Mouse (Mus musculus) spleen, adult 2 months (tissue): ENCODE data around the gene Tdrd7. TPM values are rescaled to one million over a fixed set of nuclear protein-coding genes. Genes with fewer than 3 reads are reported as not detected.

Source experiments
- DNase-seq, 2 experiments: peaks; one replicate each; pipeline versions ENCODE4 v3.0.0 to v3.0.0-alpha.2; 2012 to 2021; ENCODE audit warnings: low spot score in 2 of 2, low read depth in 1 of 2
- H3K27ac ChIP-seq: fragments of 200-500 bp; 2 replicates; pipeline ENCODE4 v1.5.1; 2012; ENCODE audit warnings: low read length, inconsistent platforms; ENCODE audit not compliant: insufficient read depth
- H3K27me3 ChIP-seq: fragments of 200-500 bp; 2 replicates; pipeline ENCODE4 v1.6.1; 2012; ENCODE audit warnings: mild to moderate bottlenecking, moderate library complexity, low read length, inconsistent platforms; ENCODE audit not compliant: control insufficient read depth, insufficient read depth
- H3K36me3 ChIP-seq: fragments of 200-500 bp; 2 replicates; pipeline ENCODE4 v1.6.1; 2012; ENCODE audit warnings: mild to moderate bottlenecking, low read length, inconsistent platforms; ENCODE audit not compliant: control insufficient read depth, insufficient read depth
- H3K4me1 ChIP-seq: fragments of 200-500 bp; 2 replicates; pipeline ENCODE4 v1.6.1; 2011; ENCODE audit warnings: inconsistent platforms; ENCODE audit not compliant: control insufficient read depth, insufficient read depth, insufficient read length
- H3K4me3 ChIP-seq: fragments of 200-500 bp; 2 replicates; pipeline ENCODE4 v1.5.1; 2011; ENCODE audit warnings: mild to moderate bottlenecking, inconsistent platforms; ENCODE audit not compliant: insufficient read depth, insufficient read length; ENCODE audit errors: extremely low read depth
- CTCF ChIP-seq: fragments of 200-500 bp; IDR thresholded peaks from 2 replicates; pipeline ENCODE4 v1.5.1; 2011; ENCODE audit warnings: mild to moderate bottlenecking, inconsistent platforms; ENCODE audit not compliant: insufficient read depth, insufficient read length, insufficient replicate concordance; ENCODE audit errors: extremely low read depth
- POLR2A ChIP-seq: fragments of 200-500 bp; IDR thresholded peaks from 2 replicates; pipeline ENCODE4 v1.6.1; 2011; ENCODE audit warnings: low read depth, low read length, inconsistent platforms
- WGBS: fragments of 180-500 bp; shearing (Covaris S2); methylation state at CpG from one replicate; pipeline ENCODE4 v1.1.7; 2018; 5-methylcytosine and 5-hydroxymethylcytosine counted together
- polyA plus RNA-seq: library from polyadenylated mRNA; depleted of rRNA; stranded (reverse); fragments of >200 nt; gene quantifications from 2 replicates; pipeline ENCODE4 v1.2.3, GENCODE M21; 2012

Gene Tdrd7
- polyA plus RNA-seq, 1 experiment = 5.2 TPM

DNA sequence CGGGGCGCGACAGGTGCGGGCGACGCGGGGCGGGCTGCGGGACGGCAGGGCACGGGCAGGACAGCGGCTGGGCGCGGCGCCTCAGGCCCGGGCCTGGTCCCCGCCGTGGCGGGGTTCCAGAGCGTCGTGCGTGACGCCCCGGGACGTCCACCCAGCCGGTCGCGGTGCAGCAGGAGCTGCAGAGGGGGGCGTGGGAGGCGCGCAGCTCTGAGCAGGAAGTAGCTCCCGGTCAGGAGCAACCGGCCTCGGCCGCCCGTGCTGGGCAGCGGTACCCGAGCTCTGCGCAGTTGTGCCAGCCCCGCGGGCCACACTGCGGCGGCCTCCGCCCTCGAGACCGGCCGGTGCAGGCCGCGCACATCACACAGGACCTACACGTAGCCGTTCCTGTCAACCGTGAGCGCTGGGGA lies 7.3 kb downstream of the Tdrd7 start:
- peak in 1 of 2 experiments; percentile 39 for DNase-seq
- Histone ChIP-seq H3K27ac (0 out of 2 replicates have a peak overlapping the region, but pooled peaks have one; percentile 13), H3K27me3 (0 out of 2 replicates have a peak, but pooled peaks cover 2% of the 10 kb centered on the region), H3K4me1 (no peaks in the 10 kb centered on the region), H3K4me3 (peak overlapping the region; percentile 66), H3K36me3 (no peaks in the 10 kb centered on the region)
- 1% methylated on average over 46 of the region's 53 CpGs for WGBS
- TF ChIP-seq CTCF = no peak
- TF ChIP-seq POLR2A = no peak

DNA sequence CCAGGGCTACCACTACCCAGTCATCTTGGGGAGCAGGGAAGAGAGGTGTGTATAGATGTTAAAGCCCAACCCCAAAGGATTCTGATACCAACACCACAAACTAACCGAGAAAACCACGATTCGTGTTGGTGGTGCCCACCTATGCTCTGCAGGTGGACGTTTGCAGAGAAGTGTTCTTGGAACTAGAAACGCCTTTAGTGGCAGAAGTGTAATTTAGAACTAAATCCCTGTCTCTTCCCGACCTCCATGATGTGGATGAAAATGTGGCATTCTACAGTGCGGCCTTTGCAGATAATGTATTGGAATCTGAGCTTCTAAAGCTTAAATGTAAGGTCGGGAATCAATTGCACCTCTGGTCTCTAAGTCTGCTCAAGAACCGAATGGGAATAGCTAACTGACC lies 7.8 kb downstream of the Tdrd7 start:
- no peak overlapping the region for H3K27ac ChIP-seq
- 39% methylated on average over 9 of the region's 9 CpGs for WGBS
- H3K36me3 ChIP-seq = no peaks in the 10 kb centered on the region
- 0 out of 2 replicates have a peak, but pooled peaks cover 2% of the 10 kb centered on the region for H3K27me3 ChIP-seq
- no peak for DNase-seq
- TF ChIP-seq POLR2A (no peak), CTCF (no peak)
- H3K4me3 ChIP-seq = peak overlapping the region; percentile 66
- no peaks in the 10 kb centered on the region for H3K4me1 ChIP-seq

DNA sequence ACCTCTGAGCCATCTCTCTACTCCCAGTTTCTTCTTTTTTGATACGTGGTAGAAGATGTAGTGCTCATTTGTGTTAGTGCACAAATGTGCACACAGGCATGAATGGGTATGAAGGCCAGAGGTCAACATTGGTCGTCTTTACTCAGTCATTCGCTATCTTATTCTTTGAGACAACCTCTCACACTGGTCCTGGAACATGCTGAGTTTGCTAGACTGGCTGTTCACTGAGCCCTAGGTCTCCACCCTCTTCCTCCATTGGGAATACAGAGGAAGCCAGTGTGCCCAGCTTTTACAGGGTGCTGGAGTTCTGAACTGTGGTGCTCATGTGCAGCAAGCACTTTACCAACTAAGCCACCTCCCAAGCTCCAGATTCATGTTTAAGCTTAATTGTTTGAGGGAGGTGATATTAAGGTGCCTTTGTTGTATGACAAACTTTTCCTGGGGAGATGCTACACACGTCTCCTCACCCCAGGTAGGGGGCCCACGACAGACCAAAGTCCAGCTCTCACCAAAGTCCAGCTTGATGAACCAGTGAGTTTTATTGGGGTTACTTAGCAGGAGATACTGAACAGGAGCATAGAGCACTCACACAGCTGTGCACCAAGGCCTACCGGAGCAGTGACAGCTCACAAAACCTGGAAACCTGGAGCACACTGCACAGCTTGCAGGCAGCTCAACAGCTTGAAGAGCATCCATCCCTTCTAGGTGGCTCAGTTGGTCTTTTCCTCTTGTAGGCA lies 12.0 kb downstream of the Tdrd7 start:
- Histone ChIP-seq H3K27me3 (no peaks in the 10 kb centered on the region), H3K4me3 (no peak overlapping the region), H3K27ac (no peak overlapping the region), H3K36me3 (no peaks in the 10 kb centered on the region), H3K4me1 (no peaks in the 10 kb centered on the region)
- no peak for DNase-seq
- TF ChIP-seq POLR2A = no peak
- TF ChIP-seq CTCF = no peak
- 84% methylated on average over 6 of the region's 6 CpGs for WGBS

DNA sequence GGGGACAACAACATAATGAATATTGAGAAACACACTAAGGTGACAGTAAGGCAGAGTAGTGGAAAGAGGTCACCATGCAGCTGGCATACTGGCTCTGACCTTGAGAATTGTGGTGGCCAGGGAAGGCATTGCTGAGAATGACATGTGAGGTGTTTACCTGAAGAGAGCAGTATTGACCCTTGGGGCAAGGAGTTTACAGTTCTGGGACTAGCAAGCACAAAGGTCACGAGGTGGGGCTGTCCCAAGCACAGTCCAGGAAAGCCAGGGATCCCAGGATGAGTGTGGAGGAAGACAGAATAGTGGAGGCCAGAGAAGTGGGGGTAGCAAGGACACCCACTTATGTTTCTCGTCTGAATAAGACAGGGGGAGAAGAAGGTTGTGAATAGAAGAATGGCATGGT lies 14.8 kb downstream of the Tdrd7 start:
- DNase-seq = no peak
- no peaks in the 10 kb centered on the region for H3K4me1 ChIP-seq
- TF ChIP-seq CTCF (no peak), POLR2A (no peak)
- H3K36me3 ChIP-seq = no peaks in the 10 kb centered on the region
- H3K27me3 ChIP-seq = no peaks in the 10 kb centered on the region
- H3K4me3 ChIP-seq = no peak overlapping the region
- 76% methylated on average over 2 of the region's 2 CpGs for WGBS
- H3K27ac ChIP-seq = no peak overlapping the region

DNA sequence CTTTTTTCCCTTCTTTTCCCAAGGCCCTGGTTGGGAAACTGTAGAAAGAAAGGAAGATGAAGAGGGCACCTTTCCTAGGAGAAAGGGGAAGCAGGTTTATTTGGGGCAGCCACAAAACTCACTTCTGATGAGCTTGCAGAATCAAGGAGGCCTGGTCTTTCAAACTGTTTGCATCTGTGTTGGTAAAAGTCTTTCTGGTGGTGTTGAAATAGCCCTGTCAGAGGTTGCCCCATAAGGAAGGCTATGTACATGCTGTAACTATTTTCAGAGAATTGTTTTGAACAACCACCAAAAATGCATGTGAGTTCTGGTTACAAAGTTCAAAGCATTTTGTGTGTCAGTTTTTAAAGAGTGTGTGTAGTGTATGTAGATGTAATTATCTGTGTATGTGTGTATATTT lies 15.9 kb downstream of the Tdrd7 start:
- no peak overlapping the region for H3K27ac ChIP-seq
- H3K4me1 ChIP-seq = no peaks in the 10 kb centered on the region
- no peak for TF ChIP-seq CTCF
- no peak for TF ChIP-seq POLR2A
- no peak overlapping the region for H3K4me3 ChIP-seq
- no peak for DNase-seq
- no peaks in the 10 kb centered on the region for H3K36me3 ChIP-seq
- no peaks in the 10 kb centered on the region for H3K27me3 ChIP-seq

DNA sequence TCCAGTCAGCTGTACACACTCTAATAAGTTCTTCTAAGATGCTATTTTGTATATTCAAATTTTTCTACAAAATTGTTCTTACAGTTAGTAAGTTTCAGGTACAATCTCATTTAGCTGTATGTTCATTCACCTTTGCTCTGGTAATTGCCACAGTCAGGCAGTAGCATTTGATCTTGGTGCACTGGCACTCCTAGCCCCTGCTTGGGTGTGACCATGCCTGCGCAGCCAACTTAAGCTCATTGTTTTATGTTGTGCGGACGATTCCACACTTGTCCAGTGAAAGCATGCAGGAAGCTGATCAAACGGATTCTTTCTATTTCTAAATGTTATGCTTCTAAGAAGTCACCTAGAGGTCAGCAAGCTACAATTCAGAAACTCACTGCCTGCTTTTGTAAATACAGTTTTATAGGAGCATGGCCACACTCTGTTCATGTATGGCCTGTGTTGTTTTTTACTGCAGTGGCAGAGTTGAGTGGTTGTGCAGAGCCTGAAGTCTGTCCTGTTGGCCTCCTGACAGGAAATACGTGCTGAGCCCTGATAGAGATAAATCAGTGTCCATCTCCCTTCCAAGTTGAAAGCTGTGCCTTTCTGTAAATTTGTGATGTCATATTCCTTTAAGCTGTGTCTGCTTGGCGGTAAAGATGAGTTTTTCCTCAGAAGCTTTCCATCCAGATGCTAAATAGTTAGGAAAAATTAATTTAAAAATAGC lies 25.4 kb downstream of the Tdrd7 start:
- TF ChIP-seq CTCF (no peak), POLR2A (no peak)
- H3K36me3 ChIP-seq = peaks cover 19% of the 10 kb centered on the region
- H3K27me3 ChIP-seq = no peaks in the 10 kb centered on the region
- H3K27ac ChIP-seq = no peak overlapping the region
- no peak for DNase-seq
- H3K4me1 ChIP-seq = no peaks in the 10 kb centered on the region
- H3K4me3 ChIP-seq = no peak overlapping the region
- 86% methylated on average over 6 of the region's 6 CpGs for WGBS

DNA sequence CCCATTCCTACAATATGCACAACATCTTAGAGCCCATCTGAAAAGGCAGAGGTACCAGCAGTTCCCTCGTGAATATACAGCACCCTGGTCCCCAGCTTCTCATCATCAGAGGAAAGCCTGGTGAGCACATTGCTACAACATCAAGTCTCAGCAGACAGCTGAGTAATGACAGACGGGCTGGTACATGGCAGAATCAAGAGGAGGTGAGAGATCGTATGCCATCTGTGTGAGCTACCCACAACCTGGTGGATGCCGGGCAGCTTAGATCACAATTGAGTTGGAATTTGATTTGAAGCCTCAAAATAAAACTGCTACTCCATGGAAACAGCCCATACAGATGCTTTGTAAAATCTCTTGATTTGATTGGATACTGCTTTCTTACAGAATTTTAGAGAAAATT lies 33.4 kb downstream of the Tdrd7 start:
- no peak overlapping the region for H3K27ac ChIP-seq
- TF ChIP-seq POLR2A = no peak
- no peak for TF ChIP-seq CTCF
- 91% methylated on average over 4 of the region's 4 CpGs for WGBS

More for the DNA sequence above, 33.4 kb downstream of the Tdrd7 start:
- no peak for DNase-seq
- Histone ChIP-seq H3K27me3 (no peaks in the 10 kb centered on the region), H3K4me1 (no peaks in the 10 kb centered on the region), H3K36me3 (peaks cover 5% of the 10 kb centered on the region), H3K4me3 (no peak overlapping the region)
